Mouse (Mus musculus) stomach, embryonic 14.5 days (tissue): Measurements from ENCODE around the gene Wdfy4. TPM values are rescaled to one million over a fixed set of nuclear protein-coding genes. Genes with fewer than 3 reads are reported as not detected.

Source experiments
- ATAC-seq: fragments of 200-750 bp; cut with Nextera tagmentation; 2 replicates; pipeline ENCODE4 v1.8.0; 2017; ENCODE audit warnings: low read depth, moderate TSS enrichment; ENCODE audit not compliant: insufficient number of reproducible peaks, insufficient read depth, low FRiP score
- H3K27ac ChIP-seq: fragments of 300-500 bp; sonication (generic); 2 replicates; pipeline ENCODE4 v1.5.1; 2014; ENCODE audit warnings: mild to moderate bottlenecking, low read length, moderate library complexity, mixed read lengths
- H3K27me3 ChIP-seq: fragments of 300-500 bp; sonication (generic); 2 replicates; pipeline ENCODE4 v1.6.1; 2014; ENCODE audit warnings: low read length, control low read depth, mixed read lengths; ENCODE audit not compliant: control insufficient read depth, insufficient read depth
- H3K36me3 ChIP-seq: fragments of 300-500 bp; sonication (generic); 2 replicates; pipeline ENCODE4 v1.6.1; 2014; ENCODE audit warnings: mild to moderate bottlenecking, control low read depth, low read length, moderate library complexity, mixed read lengths; ENCODE audit not compliant: control insufficient read depth, insufficient read depth
- H3K4me1 ChIP-seq: fragments of 300-500 bp; sonication (generic); 2 replicates; pipeline ENCODE4 v1.6.1; 2014; ENCODE audit warnings: low read length, control low read depth, mixed read lengths; ENCODE audit not compliant: control insufficient read depth, insufficient read depth
- H3K4me2 ChIP-seq: fragments of 300-500 bp; sonication (generic); replicated peaks from 2 replicates; pipeline ENCODE4 v1.6.1; 2014; ENCODE audit warnings: low read depth, low read length, control low read depth
- H3K4me3 ChIP-seq: fragments of 300-500 bp; sonication (generic); 2 replicates; pipeline ENCODE4 v1.5.1; 2014; ENCODE audit warnings: low read depth, low read length, control low read depth
- H3K9ac ChIP-seq: fragments of 300-500 bp; sonication (generic); replicated peaks from 2 replicates; pipeline ENCODE4 v1.6.1; 2014; ENCODE audit warnings: low read depth, mild to moderate bottlenecking, control low read depth, low read length, moderate library complexity, mixed read lengths
- H3K9me3 ChIP-seq: fragments of 300-500 bp; sonication (generic); 2 replicates; pipeline ENCODE4 v1.6.1; 2016; ENCODE audit warnings: low read depth, low read length, control low read depth; ENCODE audit not compliant: control insufficient read depth
- WGBS: fragments of 180-500 bp; shearing (Covaris S2); extraction: QIAGEN DNeasy Blood & Tissue Kit; methylation state at CpG from one replicate; pipeline ENCODE4 v1.1.7; 2014; 5-methylcytosine and 5-hydroxymethylcytosine counted together
- polyA plus RNA-seq: library from polyadenylated mRNA; unstranded; fragments of >200 nt; fragmentation: Nextera tagmentation; extraction: Ambion mirVana; gene quantifications from 2 replicates; pipeline ENCODE4 v1.2.1, GENCODE M21; 2014

The Wdfy4 gene
- 0.30 and 0.39 TPM in 2 replicates for polyA plus RNA-seq

GRCm38 (mm10) chr14:33185068-33185800 lies at the start of gene Wdfy4:
Gene Wdfy4 (minus strand): TSS chr14:33185508.
- H3K27me3 ChIP-seq, result no peaks in the 10 kb centered on the region
- H3K36me3 ChIP-seq, result no peaks in the 10 kb centered on the region
- 80% methylated on average over 11 of the region's 11 CpGs for WGBS
- no peaks in the 10 kb centered on the region for H3K9me3 ChIP-seq
- no peak within 1 kb of the TSS for H3K4me2 ChIP-seq
- ATAC-seq, result no peak
- no peaks in the 10 kb centered on the region for H3K4me1 ChIP-seq
- no peak within 1 kb of the TSS for H3K27ac ChIP-seq
- no peak within 1 kb of the TSS for H3K9ac ChIP-seq
- H3K4me3 ChIP-seq, result no peak within 1 kb of the TSS

GRCm38 (mm10) chr14:33232048-33232447 lies 46.7 kb upstream of the Wdfy4 start:
- 71% methylated on average over 5 of the region's 5 CpGs for WGBS
- no peak overlapping the region for H3K4me3 ChIP-seq
- no peaks in the 10 kb centered on the region for H3K27me3 ChIP-seq

GRCm38 (mm10) chr14:33231311-33231710 lies 46.0 kb upstream of the Wdfy4 start:
- H3K27me3 ChIP-seq, result no peaks in the 10 kb centered on the region
- H3K9ac ChIP-seq, result no peak overlapping the region
- no peak overlapping the region for H3K4me2 ChIP-seq
- no peak overlapping the region for H3K4me3 ChIP-seq
- H3K36me3 ChIP-seq, result no peaks in the 10 kb centered on the region
- no peaks in the 10 kb centered on the region for H3K9me3 ChIP-seq
- no peak overlapping the region for H3K27ac ChIP-seq
- no peak for ATAC-seq
- 86% methylated on average over 3 of the region's 3 CpGs for WGBS
- H3K4me1 ChIP-seq, result no peaks in the 10 kb centered on the region

More at GRCm38 (mm10) chr14:33232048-33232447, 46.7 kb upstream of the Wdfy4 start:
- H3K9me3 ChIP-seq, result no peaks in the 10 kb centered on the region
- H3K4me1 ChIP-seq, result no peaks in the 10 kb centered on the region
- H3K36me3 ChIP-seq, result no peaks in the 10 kb centered on the region
- ATAC-seq, result no peak
- no peak overlapping the region for H3K4me2 ChIP-seq
- H3K27ac ChIP-seq, result no peak overlapping the region
- H3K9ac ChIP-seq, result no peak overlapping the region

GRCm38 (mm10) chr14:33230672-33231071 lies 45.4 kb upstream of the Wdfy4 start:
- H3K27ac ChIP-seq, result no peak overlapping the region
- no peaks in the 10 kb centered on the region for H3K9me3 ChIP-seq
- no peak for ATAC-seq
- no peaks in the 10 kb centered on the region for H3K27me3 ChIP-seq
- no peak overlapping the region for H3K4me2 ChIP-seq
- no peak overlapping the region for H3K9ac ChIP-seq
- no peaks in the 10 kb centered on the region for H3K36me3 ChIP-seq
- H3K4me1 ChIP-seq, result no peaks in the 10 kb centered on the region
- 81% methylated on average over 4 of the region's 4 CpGs for WGBS
- no peak overlapping the region for H3K4me3 ChIP-seq

GRCm38 (mm10) chr14:33225235-33225634 lies 39.9 kb upstream of the Wdfy4 start:
- no peak for ATAC-seq
- H3K27me3 ChIP-seq, result no peaks in the 10 kb centered on the region
- H3K9me3 ChIP-seq, result no peaks in the 10 kb centered on the region
- H3K4me2 ChIP-seq, result no peak overlapping the region
- no peak overlapping the region for H3K9ac ChIP-seq
- no peaks in the 10 kb centered on the region for H3K4me1 ChIP-seq
- H3K27ac ChIP-seq, result no peak overlapping the region
- no peaks in the 10 kb centered on the region for H3K36me3 ChIP-seq
- no peak overlapping the region for H3K4me3 ChIP-seq
- 84% methylated on average over 4 of the region's 4 CpGs for whole genome bisulfite sequencing

- no peaks in the 10 kb centered on the region for H3K27me3 ChIP-seq
- H3K9me3 ChIP-seq, result no peaks in the 10 kb centered on the region
- 85% methylated on average over 19 of the region's 19 CpGs for WGBS
- no peak overlapping the region for H3K27ac ChIP-seq
- peaks cover 6% of the 10 kb centered on the region; the same call in 1 of the 2 replicates for H3K4me1 ChIP-seq
- no peaks in the 10 kb centered on the region for H3K36me3 ChIP-seq
- H3K4me3 ChIP-seq, result no peak overlapping the region
- no peak overlapping the region for H3K4me2 ChIP-seq
- H3K9ac ChIP-seq, result no peak overlapping the region
- ATAC-seq, result no peak
Observed at GRCm38 (mm10) chr14:33216343-33217208, 31.3 kb upstream of the Wdfy4 start.

GRCm38 (mm10) chr14:33215163-33215562 lies 29.9 kb upstream of the Wdfy4 start:
- H3K9me3 ChIP-seq, result no peaks in the 10 kb centered on the region
- H3K4me2 ChIP-seq, result no peak overlapping the region
- ATAC-seq, result no peak
- no peak overlapping the region for H3K4me3 ChIP-seq
- peaks cover 6% of the 10 kb centered on the region; the same call in 1 of the 2 replicates for H3K4me1 ChIP-seq
- H3K9ac ChIP-seq, result no peak overlapping the region
- H3K27me3 ChIP-seq, result no peaks in the 10 kb centered on the region
- no peak overlapping the region for H3K27ac ChIP-seq
- 50% methylated on average over 1 of the region's 1 CpGs for WGBS
- no peaks in the 10 kb centered on the region for H3K36me3 ChIP-seq

- Histone ChIP-seq H3K27ac (no peak overlapping the region), H3K9ac (no peak overlapping the region), H3K36me3 (no peaks in the 10 kb centered on the region), H3K27me3 (no peaks in the 10 kb centered on the region), H3K9me3 (no peaks in the 10 kb centered on the region), H3K4me3 (no peak overlapping the region), H3K4me1 (peaks cover 6% of the 10 kb centered on the region; the same call in 1 of the 2 replicates), H3K4me2 (no peak overlapping the region)
- peak; percentile 63 for ATAC-seq
- WGBS, result 31% methylated on average over 4 of the region's 4 CpGs
Observed at GRCm38 (mm10) chr14:33214767-33215128, 29.4 kb upstream of the Wdfy4 start.
